Mouse (Mus musculus): ENCODE measurements around the gene Ccdc136. TPM values are rescaled to one million over a fixed set of nuclear protein-coding genes. Genes with fewer than 3 reads are reported as not detected.

Ccdc136 gene
- total and polyA plus RNA-seq, 3 experiments: 1.7 to 2.4 (median 2.1) TPM

DNA sequence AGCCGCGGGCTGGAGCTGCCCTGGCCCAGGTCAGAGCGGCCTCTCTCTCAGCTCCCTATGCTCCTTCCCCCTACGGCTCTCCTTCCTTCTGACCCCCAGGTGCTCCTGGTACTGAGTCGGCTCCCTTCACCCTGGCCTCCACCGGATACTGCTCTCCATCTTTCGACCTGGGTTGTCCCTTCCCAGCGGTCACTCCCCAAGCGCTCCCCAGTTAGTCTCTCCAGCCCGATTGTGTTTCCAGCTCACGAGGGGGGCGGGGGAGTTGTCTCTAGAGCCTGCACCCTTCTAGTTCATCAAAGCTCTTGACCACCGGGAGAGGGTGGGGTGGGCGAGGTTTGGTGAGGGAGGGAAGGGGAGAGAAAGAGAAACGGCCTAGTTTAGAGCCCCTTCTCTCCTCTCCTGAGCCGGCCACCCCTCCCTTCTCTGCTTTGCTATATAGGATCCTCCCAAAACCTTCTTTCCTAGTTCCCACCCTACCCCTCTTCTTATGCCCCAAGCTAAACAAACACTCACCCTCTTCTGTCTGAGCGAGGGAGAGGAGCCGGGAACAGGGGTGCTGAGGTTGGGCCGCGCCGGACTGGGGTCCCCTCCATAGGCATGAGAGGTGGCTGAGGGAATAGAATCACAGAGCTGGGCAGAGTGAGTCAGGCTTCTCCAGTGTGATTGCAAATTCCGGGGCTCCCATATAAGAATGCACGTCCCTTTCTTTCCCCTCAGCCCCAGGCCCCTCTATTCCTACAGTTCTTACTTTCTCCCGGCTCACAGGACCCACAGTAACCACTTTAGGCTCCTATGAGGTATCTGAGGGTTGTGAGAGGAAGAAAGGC, 818 bp downstream of the Ccdc136 start:
- Histone ChIP-seq H3K4me1 (ENCODE audit: control insufficient read depth, insufficient read depth, low read length) (0 out of 2 replicates have a peak, but pooled peaks cover 2% of the 10 kb centered on the region), H3K4me3 (peak overlapping the region; percentile 65), H3K36me3 (ENCODE audit: control insufficient read depth, insufficient read depth, low read length) (no peaks in the 10 kb centered on the region), H3K27ac (0 out of 2 replicates have a peak overlapping the region, but pooled peaks have one; percentile 38), H3K27me3 (ENCODE audit: control insufficient read depth, insufficient read depth, low read length) (no peaks in the 10 kb centered on the region; the same call in 1 of the 2 replicates), H3K9ac (ENCODE audit: low read depth, low read length) (peak overlapping the region; percentile 79), H3K79me2 (replicated peaks; ENCODE audit: control insufficient read depth, insufficient read depth, low read length) (no peaks in the 10 kb centered on the region)
- intact Hi-C loops (cut with DNase I): loop anchor here (10.0 kb wide), 1 partner anchor 248 kb away; no protein-coding TSS in a partner anchor
- TF ChIP-seq POLR2A (IDR thresholded peaks at IDR 0.05; ENCODE audit: insufficient read depth, low read depth, low read length): no peak
- no peak for TF ChIP-seq CTCF (IDR thresholded peaks at IDR 0.05)
- TF ChIP-seq EP300 (IDR thresholded peaks at IDR 0.05; ENCODE audit: insufficient read depth, low read depth, low read length): no peak
- 18% methylated on average over 24 of the region's 24 CpGs for WGBS
- DNase-seq: no peak

DNA sequence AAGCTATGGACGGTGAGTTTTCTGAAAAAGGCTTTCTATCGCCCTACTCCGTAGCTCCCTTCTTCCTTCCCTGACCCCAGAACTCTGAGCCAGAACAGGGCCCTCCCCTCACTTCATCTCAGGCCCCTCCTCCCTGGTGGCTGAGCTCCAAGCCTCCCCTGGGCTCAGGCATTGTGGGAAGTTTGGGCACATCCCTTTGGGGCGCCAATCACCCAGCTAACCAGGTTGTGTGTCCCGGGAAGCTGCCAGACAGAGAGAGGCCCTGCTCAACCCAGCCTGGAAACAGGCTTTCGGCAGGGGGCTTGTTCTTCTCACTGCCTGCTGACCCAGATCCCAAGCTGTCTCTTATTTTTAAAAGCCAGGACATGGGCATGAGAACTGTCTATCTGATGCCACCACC, 1.5 kb downstream of the Ccdc136 start:
- 0 out of 2 replicates have a peak, but pooled peaks cover 2% of the 10 kb centered on the region for H3K4me1 ChIP-seq (ENCODE audit: control insufficient read depth, insufficient read depth, low read length)
- TF ChIP-seq EP300 (IDR thresholded peaks at IDR 0.05; ENCODE audit: insufficient read depth, low read depth, low read length) (no peak), POLR2A (IDR thresholded peaks at IDR 0.05; ENCODE audit: insufficient read depth, low read depth, low read length) (no peak), CTCF (IDR thresholded peaks at IDR 0.05) (no peak)
- WGBS: 48% methylated on average over 6 of the region's 6 CpGs
- no peaks in the 10 kb centered on the region for H3K36me3 ChIP-seq (ENCODE audit: control insufficient read depth, insufficient read depth, low read length)
- H3K27me3 ChIP-seq (ENCODE audit: control insufficient read depth, insufficient read depth, low read length): no peaks in the 10 kb centered on the region; the same call in none of the 2 replicates
- no peak overlapping the region for H3K9ac ChIP-seq (ENCODE audit: low read depth, low read length)
- DNase-seq: no peak
- no peaks in the 10 kb centered on the region for H3K79me2 ChIP-seq (replicated peaks; ENCODE audit: control insufficient read depth, insufficient read depth, low read length)
- no peak overlapping the region for H3K27ac ChIP-seq
- no peak overlapping the region for H3K4me3 ChIP-seq
- intact Hi-C loops (cut with DNase I): loop anchor here (10.0 kb wide), 1 partner anchor 247 kb away; no protein-coding TSS in a partner anchor

- 83% methylated on average over 4 of the region's 4 CpGs for WGBS
- no peaks in the 10 kb centered on the region; the same call in none of the 2 replicates for H3K27me3 ChIP-seq (ENCODE audit: control insufficient read depth, insufficient read depth, low read length)
- TF ChIP-seq POLR2A (IDR thresholded peaks at IDR 0.05; ENCODE audit: insufficient read depth, low read depth, low read length) (no peak), CTCF (IDR thresholded peaks at IDR 0.05) (no peak), EP300 (IDR thresholded peaks at IDR 0.05; ENCODE audit: insufficient read depth, low read depth, low read length) (no peak)
- H3K27ac ChIP-seq: no peak overlapping the region
- no peaks in the 10 kb centered on the region for H3K79me2 ChIP-seq (replicated peaks; ENCODE audit: control insufficient read depth, insufficient read depth, low read length)
- no peak for DNase-seq
- intact Hi-C loops (cut with DNase I): loop anchor here (10.0 kb wide), 1 partner anchor 245 kb away; no protein-coding TSS in a partner anchor
- 0 out of 2 replicates have a peak, but pooled peaks cover 2% of the 10 kb centered on the region for H3K4me1 ChIP-seq (ENCODE audit: control insufficient read depth, insufficient read depth, low read length)
- no peak overlapping the region for H3K9ac ChIP-seq (ENCODE audit: low read depth, low read length)
- H3K36me3 ChIP-seq (ENCODE audit: control insufficient read depth, insufficient read depth, low read length): no peaks in the 10 kb centered on the region
- no peak overlapping the region for H3K4me3 ChIP-seq
Observed at GRCm38 (mm10) chr6:29399851-29400250, 3.7 kb downstream of the Ccdc136 start.

DNA sequence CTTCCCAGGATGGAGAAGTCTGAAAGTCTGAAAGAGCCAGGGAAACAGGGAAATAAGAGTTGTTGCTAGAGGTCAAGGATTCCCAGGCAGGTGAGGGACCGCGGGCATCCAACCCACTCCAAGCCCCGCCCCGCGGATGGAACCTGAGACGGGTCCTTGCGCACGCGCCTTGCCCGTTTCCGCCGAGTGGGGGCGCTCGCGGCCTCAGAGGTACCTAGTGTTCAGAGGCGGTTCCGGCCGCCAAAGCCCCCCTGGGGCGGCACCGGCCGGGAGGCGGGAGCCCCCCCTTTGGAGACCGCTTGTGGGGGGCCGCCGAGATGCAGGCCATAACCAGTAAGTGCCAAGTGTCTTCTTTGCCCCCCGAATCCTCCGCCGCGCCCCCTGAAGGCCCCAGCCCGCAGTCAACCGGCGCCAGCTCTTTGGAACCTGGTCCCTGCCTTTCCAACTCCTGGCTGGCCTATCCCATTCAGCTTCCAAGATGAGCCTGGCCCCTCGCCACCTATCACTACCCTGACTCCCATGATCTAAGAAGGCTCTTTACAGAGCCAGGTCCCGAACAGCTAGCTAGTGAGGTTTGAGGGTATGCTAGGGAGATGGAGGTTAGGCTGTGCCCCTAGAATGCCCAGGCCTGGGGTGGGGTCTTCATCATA, 6.7 kb downstream of the Ccdc136 start:
- no peaks in the 10 kb centered on the region for H3K36me3 ChIP-seq (ENCODE audit: control insufficient read depth, insufficient read depth, low read length)
- WGBS: 10% methylated on average over 33 of the region's 34 CpGs
- no peaks in the 10 kb centered on the region; the same call in none of the 2 replicates for H3K27me3 ChIP-seq (ENCODE audit: control insufficient read depth, insufficient read depth, low read length)
- no peaks in the 10 kb centered on the region for H3K79me2 ChIP-seq (replicated peaks; ENCODE audit: control insufficient read depth, insufficient read depth, low read length)
- no peaks in the 10 kb centered on the region for H3K4me1 ChIP-seq (ENCODE audit: control insufficient read depth, insufficient read depth, low read length)
- H3K4me3 ChIP-seq: no peak overlapping the region
- H3K9ac ChIP-seq (ENCODE audit: low read depth, low read length): no peak overlapping the region
- no peak for TF ChIP-seq POLR2A (IDR thresholded peaks at IDR 0.05; ENCODE audit: insufficient read depth, low read depth, low read length)
- TF ChIP-seq CTCF (IDR thresholded peaks at IDR 0.05): peak; percentile 41
- DNase-seq: no peak
- no peak overlapping the region for H3K27ac ChIP-seq
- intact Hi-C loops (cut with DNase I): no loop called here

GRCm38 (mm10) chr6:29406412-29406811, 10.3 kb downstream of the Ccdc136 start:
- H3K9ac ChIP-seq (ENCODE audit: low read depth, low read length): no peak overlapping the region
- H3K79me2 ChIP-seq (replicated peaks; ENCODE audit: control insufficient read depth, insufficient read depth, low read length): no peaks in the 10 kb centered on the region
- WGBS: 74% methylated on average over 6 of the region's 6 CpGs
- H3K4me1 ChIP-seq (ENCODE audit: control insufficient read depth, insufficient read depth, low read length): no peaks in the 10 kb centered on the region
- H3K27ac ChIP-seq: no peak overlapping the region
- no peak for DNase-seq
- no peak overlapping the region for H3K4me3 ChIP-seq
- intact Hi-C loops (cut with DNase I): no loop called here
- no peaks in the 10 kb centered on the region for H3K36me3 ChIP-seq (ENCODE audit: control insufficient read depth, insufficient read depth, low read length)
- no peaks in the 10 kb centered on the region; the same call in none of the 2 replicates for H3K27me3 ChIP-seq (ENCODE audit: control insufficient read depth, insufficient read depth, low read length)
- TF ChIP-seq POLR2A (IDR thresholded peaks at IDR 0.05; ENCODE audit: insufficient read depth, low read depth, low read length) (no peak), CTCF (IDR thresholded peaks at IDR 0.05) (no peak), EP300 (IDR thresholded peaks at IDR 0.05; ENCODE audit: insufficient read depth, low read depth, low read length) (no peak)
